Mouse (Mus musculus) bone marrow, adult 2 months (tissue): Measurements from ENCODE around the gene Rhot2.

Experiments
- CTCF ChIP-seq: fragments of 200-500 bp; IDR thresholded peaks from 2 replicates; pipeline ENCODE4 v1.5.1; 2011; ENCODE audit warnings: low read length, control low read depth; ENCODE audit not compliant: control insufficient read depth, insufficient read depth
- POLR2A ChIP-seq: fragments of 200-500 bp; IDR thresholded peaks from 2 replicates; pipeline ENCODE4 v1.6.1; 2011; ENCODE audit warnings: low read depth, mild to moderate bottlenecking, control low read depth, low read length, borderline replicate concordance; ENCODE audit not compliant: control insufficient read depth

DNA sequence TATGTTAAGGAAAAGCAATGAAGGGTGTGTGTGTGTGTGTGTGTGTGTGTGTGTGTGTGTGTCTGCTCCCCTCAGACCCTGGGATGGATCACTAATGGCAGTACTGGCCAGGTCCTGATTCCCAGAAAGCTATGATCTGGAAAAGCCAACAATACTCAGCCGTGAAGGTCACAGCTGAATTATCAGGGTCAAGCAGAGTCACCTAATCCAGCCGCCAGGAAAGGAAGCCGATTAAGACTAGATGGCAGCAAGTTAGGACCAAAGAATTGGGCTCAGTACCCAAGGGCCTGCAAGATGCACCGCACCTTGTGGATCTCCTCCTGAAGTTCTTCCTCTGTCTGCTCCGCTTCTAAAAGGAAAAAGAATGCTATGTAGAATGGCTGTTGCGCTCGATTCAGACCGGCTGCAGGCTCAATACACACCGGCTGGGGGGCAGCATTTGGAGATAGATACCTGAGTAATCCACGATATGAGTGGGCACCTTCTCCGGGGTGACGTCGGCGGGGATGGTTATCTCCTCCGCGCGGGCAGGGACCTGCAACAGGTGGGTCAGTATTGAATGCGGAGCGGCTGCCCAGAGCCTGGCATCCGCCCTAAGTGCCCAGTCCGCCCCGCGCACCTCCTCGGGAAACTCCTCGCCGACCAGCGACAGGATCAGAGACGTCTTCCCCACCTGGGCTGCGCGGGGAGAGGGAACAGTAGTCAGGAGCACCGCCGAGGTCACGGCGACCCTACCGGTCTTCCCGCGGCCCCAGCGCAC lies 835 bp downstream of the Rhot2 start:
- TF ChIP-seq POLR2A (no peak), CTCF (no peak)
